Mouse (Mus musculus): ENCODE data around the gene Art4. TPM values are rescaled to one million over a fixed set of nuclear protein-coding genes. Genes with fewer than 3 reads are reported as not detected.
A peak's percentile ranks its signal among the peaks of the same experiment; 100 is the strongest.

The Art4 gene
- polyA plus RNA-seq, 1 experiment from 2014 or later: 2.3 TPM

DNA sequence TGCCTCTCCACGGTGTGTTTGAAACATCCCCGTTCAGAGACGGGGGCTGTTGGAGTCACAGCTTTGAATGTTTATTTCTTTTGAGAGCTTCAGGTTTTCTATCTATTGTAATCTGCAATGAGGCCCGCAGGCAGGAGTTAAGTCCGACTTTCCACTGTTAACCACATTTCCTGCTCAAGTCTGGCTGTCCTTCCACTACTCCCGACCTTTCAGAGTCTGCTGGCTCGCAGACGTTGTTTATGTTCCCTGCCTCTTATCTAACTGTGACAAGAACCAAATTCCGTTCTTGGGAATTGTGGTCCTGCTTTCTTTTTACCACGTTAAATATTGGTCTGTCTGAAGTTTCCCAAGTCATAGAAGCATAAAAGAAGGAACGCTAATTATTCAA lies 334 bp upstream of the Art4 start:
- DNase-seq (ENCODE audit: low spot score) (no peak), ATAC-seq (ENCODE audit: insufficient number of reproducible peaks, low FRiP score, low TSS enrichment, low read depth) (no peak)
- Histone ChIP-seq H3K27ac (replicated peaks; ENCODE audit: low read depth, low read length) (no peak overlapping the region), H3K9me3 (ENCODE audit: control insufficient read depth, low read length) (no peaks in the 10 kb centered on the region), H3K4me1 (ENCODE audit: control insufficient read depth, insufficient read depth, low read length) (peaks cover 4% of the 10 kb centered on the region; the same call in 1 of the 2 replicates), H3K27me3 (ENCODE audit: control insufficient read depth, insufficient read depth, low read length) (no peaks in the 10 kb centered on the region), H3K36me3 (ENCODE audit: control insufficient read depth, insufficient read depth, low read length) (no peaks in the 10 kb centered on the region), H3K4me2 (ENCODE audit: low read depth, severe bottlenecking) (no peak overlapping the region), H3K4me3 (ENCODE audit: low read depth, low read length) (no peak overlapping the region), H3K9ac (ENCODE audit: low read length) (no peak overlapping the region)
- WGBS: 24% methylated on average over 11 of the region's 11 CpGs

DNA sequence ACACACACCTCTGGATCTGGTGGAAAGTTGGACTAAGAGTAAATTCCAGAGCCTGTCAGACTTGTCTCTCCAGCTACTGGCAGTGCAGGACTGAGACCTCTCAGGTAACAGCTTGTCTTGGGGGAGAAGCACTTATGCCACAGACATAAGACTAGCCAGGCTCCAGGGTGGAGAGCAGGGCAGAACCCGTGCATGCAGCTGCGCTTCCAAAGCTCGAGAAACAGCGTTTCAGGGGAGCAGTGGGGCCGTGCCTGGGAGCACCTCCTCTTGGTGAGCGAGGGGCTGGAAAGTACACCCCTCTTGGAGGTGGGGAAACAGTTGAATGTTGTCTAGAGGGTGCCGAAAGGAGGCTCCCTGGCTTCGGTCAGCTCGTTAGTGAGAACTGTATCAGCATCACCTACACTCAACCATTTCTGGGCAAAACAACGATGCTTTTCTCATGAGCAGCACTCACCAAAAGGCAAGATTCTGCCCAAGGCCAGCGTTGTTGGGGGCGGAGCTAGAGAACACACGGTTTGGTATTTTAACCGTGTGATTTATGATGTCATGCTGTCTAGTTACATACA lies 1.4 kb downstream of the Art4 start:
- Histone ChIP-seq H3K4me1 (ENCODE audit: control insufficient read depth, insufficient read depth, low read length) (peaks cover 8% of the 10 kb centered on the region; the same call in 1 of the 2 replicates), H3K9me3 (ENCODE audit: control insufficient read depth, low read length) (no peaks in the 10 kb centered on the region), H3K27me3 (ENCODE audit: control insufficient read depth, insufficient read depth, low read length) (no peaks in the 10 kb centered on the region), H3K36me3 (ENCODE audit: control insufficient read depth, insufficient read depth, low read length) (no peaks in the 10 kb centered on the region), H3K9ac (ENCODE audit: low read length) (no peak overlapping the region), H3K27ac (replicated peaks; ENCODE audit: low read depth, low read length) (peak overlapping the region; percentile 78; the same call in 1 of the 2 replicates), H3K4me3 (ENCODE audit: low read depth, low read length) (no peak overlapping the region), H3K4me2 (ENCODE audit: low read depth, severe bottlenecking) (no peak overlapping the region)
- DNase-seq (ENCODE audit: low spot score) (peak; percentile 47), ATAC-seq (ENCODE audit: insufficient number of reproducible peaks, low FRiP score, low TSS enrichment, low read depth) (no peak; the same call in 1 of the 2 replicates)
- WGBS: 45% methylated on average over 14 of the region's 14 CpGs

DNA sequence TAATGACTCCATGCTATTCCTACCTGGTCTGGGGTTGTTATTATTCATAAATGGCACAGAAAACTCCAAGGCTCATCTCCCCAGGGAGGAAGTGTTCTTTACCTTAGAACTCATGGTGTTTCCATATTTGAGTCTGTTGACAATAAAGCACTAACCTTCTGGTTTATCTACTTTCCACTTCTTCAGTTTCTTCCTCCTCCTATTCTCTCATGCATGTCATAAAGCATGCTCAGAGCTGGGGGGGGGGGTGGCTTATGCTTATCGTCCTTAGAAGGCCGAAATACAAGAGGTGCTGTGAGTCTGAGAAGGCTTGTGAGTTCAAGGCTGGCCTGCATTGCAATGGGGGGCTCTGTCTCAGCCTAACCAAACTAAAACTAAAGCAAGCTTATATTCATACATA lies 2.4 kb downstream of the Art4 start:
- no peak overlapping the region for H3K4me2 ChIP-seq (ENCODE audit: low read depth, severe bottlenecking)
- H3K27ac ChIP-seq (replicated peaks; ENCODE audit: low read depth, low read length): no peak overlapping the region
- 83% methylated on average over 2 of the region's 2 CpGs for WGBS
- no peaks in the 10 kb centered on the region for H3K27me3 ChIP-seq (ENCODE audit: control insufficient read depth, insufficient read depth, low read length)
- peaks cover 8% of the 10 kb centered on the region; the same call in 1 of the 2 replicates for H3K4me1 ChIP-seq (ENCODE audit: control insufficient read depth, insufficient read depth, low read length)
- H3K9ac ChIP-seq (ENCODE audit: low read length): no peak overlapping the region
- DNase-seq (ENCODE audit: low spot score): no peak
- H3K36me3 ChIP-seq (ENCODE audit: control insufficient read depth, insufficient read depth, low read length): no peaks in the 10 kb centered on the region
- ATAC-seq (ENCODE audit: insufficient number of reproducible peaks, low FRiP score, low TSS enrichment, low read depth): no peak
- H3K9me3 ChIP-seq (ENCODE audit: control insufficient read depth, low read length): no peaks in the 10 kb centered on the region
- H3K4me3 ChIP-seq (ENCODE audit: low read depth, low read length): no peak overlapping the region

DNA sequence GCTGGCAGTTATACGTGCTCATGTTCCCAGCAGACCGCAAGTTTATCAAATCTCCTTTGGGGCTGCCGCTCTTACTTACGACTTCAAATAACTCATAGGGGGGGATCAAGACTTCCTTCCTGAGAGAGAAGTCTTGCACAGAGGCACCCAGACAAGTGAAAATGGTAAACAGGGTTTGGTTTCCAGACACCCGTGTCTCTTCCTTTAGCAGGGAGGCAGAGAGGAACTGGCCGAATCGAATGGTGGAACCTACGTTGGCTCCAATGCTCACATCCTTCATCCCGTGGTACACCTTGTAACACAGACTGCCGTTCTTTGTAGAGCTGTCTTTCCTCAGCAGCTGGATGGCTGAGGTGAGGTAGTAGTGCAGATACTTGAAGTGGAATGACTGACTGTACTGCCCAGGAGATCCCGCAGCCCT lies 3.2 kb downstream of the Art4 start:
- Histone ChIP-seq H3K27me3 (ENCODE audit: control insufficient read depth, insufficient read depth, low read length) (no peaks in the 10 kb centered on the region), H3K9ac (ENCODE audit: low read length) (no peak overlapping the region), H3K4me3 (ENCODE audit: low read depth, low read length) (no peak overlapping the region), H3K27ac (replicated peaks; ENCODE audit: low read depth, low read length) (no peak overlapping the region), H3K4me1 (ENCODE audit: control insufficient read depth, insufficient read depth, low read length) (peaks cover 8% of the 10 kb centered on the region; the same call in 1 of the 2 replicates), H3K9me3 (ENCODE audit: control insufficient read depth, low read length) (no peaks in the 10 kb centered on the region), H3K4me2 (ENCODE audit: low read depth, severe bottlenecking) (no peak overlapping the region), H3K36me3 (ENCODE audit: control insufficient read depth, insufficient read depth, low read length) (no peaks in the 10 kb centered on the region)
- ATAC-seq (ENCODE audit: insufficient number of reproducible peaks, low FRiP score, low TSS enrichment, low read depth) (no peak), DNase-seq (ENCODE audit: low spot score) (no peak)
- WGBS: 88% methylated on average over 11 of the region's 11 CpGs

DNA sequence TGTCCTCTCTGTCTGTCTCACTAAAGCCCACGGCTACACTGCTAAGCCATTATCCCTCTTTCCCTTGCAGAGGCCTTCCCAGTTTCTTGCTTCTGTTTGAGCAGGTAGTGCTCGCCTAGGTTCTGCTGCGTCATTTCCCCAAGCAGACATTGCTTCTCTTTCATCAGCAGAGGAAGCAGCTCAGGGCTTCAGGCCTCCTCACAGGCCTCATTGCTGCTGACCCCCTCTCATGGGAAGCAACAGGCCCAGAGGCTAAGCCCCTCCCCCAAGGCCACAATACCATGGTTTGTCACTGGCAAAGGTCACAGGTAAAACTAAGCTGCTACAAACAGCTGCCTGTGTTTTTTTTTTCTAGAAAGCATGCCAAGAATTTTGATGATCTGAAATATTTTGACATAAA lies 4.8 kb downstream of the Art4 start:
- H3K27me3 ChIP-seq (ENCODE audit: control insufficient read depth, insufficient read depth, low read length): no peaks in the 10 kb centered on the region
- no peak overlapping the region; the same call in 1 of the 2 replicates for H3K27ac ChIP-seq (replicated peaks; ENCODE audit: low read depth, low read length)
- no peaks in the 10 kb centered on the region for H3K36me3 ChIP-seq (ENCODE audit: control insufficient read depth, insufficient read depth, low read length)
- ATAC-seq (ENCODE audit: insufficient number of reproducible peaks, low FRiP score, low TSS enrichment, low read depth) (no peak), DNase-seq (ENCODE audit: low spot score) (peak; percentile 56)
- 49% methylated on average over 3 of the region's 3 CpGs for WGBS
- H3K4me1 ChIP-seq (ENCODE audit: control insufficient read depth, insufficient read depth, low read length): peaks cover 8% of the 10 kb centered on the region; the same call in 1 of the 2 replicates
- H3K4me2 ChIP-seq (ENCODE audit: low read depth, severe bottlenecking): no peak overlapping the region
- no peaks in the 10 kb centered on the region for H3K9me3 ChIP-seq (ENCODE audit: control insufficient read depth, low read length)
- 0 out of 2 replicates have a peak overlapping the region, but pooled peaks have one; percentile 22 for H3K9ac ChIP-seq (ENCODE audit: low read length)
- no peak overlapping the region for H3K4me3 ChIP-seq (ENCODE audit: low read depth, low read length)

DNA sequence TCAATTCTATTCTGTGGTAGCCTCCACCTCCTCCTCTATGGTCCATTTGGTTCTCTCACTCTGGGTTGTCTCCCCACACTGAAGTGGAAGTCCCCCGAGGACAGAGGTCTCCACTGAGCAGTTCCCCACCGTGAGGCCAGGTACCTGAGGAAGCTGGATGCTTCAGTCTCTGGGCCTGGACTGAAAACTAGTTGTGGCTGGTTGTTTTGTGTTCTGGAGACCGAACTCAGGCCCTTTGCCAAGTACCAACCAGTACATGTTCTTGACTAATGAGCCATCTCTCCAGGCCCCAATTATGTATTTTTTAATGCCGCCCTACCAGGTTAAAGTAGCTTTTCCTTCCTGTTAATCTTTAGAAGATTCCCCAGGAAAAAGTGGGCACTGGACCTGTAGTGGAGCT lies 5.2 kb downstream of the Art4 start:
- no peak overlapping the region for H3K4me2 ChIP-seq (ENCODE audit: low read depth, severe bottlenecking)
- H3K9me3 ChIP-seq (ENCODE audit: control insufficient read depth, low read length): no peaks in the 10 kb centered on the region
- no peak overlapping the region for H3K4me3 ChIP-seq (ENCODE audit: low read depth, low read length)
- no peak overlapping the region; the same call in 1 of the 2 replicates for H3K27ac ChIP-seq (replicated peaks; ENCODE audit: low read depth, low read length)
- no peak for DNase-seq (ENCODE audit: low spot score)
- 82% methylated on average over 4 of the region's 4 CpGs for WGBS
- no peaks in the 10 kb centered on the region for H3K36me3 ChIP-seq (ENCODE audit: control insufficient read depth, insufficient read depth, low read length)
- H3K9ac ChIP-seq (ENCODE audit: low read length): no peak overlapping the region
- H3K27me3 ChIP-seq (ENCODE audit: control insufficient read depth, insufficient read depth, low read length): no peaks in the 10 kb centered on the region
- peaks cover 8% of the 10 kb centered on the region; the same call in 1 of the 2 replicates for H3K4me1 ChIP-seq (ENCODE audit: control insufficient read depth, insufficient read depth, low read length)
- ATAC-seq (ENCODE audit: insufficient number of reproducible peaks, low FRiP score, low TSS enrichment, low read depth): no peak

DNA sequence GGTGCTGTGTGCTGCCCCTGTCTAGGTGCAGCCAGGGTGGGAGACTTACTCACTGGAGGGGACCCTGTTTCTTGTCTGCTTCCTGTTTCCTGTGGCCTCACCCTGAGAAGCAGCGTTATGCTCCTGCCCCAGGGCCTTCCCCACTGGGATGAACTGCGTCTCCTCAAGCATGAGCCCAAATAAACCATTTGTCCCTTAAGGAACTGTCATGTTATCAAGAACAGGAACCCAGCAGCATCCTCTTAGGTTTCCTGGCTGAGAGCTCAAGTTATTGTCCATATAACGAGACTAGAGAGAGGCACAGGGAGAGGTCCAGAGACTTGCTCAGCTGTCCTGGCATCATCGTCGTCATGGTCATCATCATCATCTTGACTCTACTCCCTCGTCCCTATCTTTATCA lies 7.3 kb downstream of the Art4 start:
- DNase-seq (ENCODE audit: low spot score): no peak
- no peaks in the 10 kb centered on the region for H3K36me3 ChIP-seq (ENCODE audit: control insufficient read depth, insufficient read depth, low read length)
- no peaks in the 10 kb centered on the region for H3K27me3 ChIP-seq (ENCODE audit: control insufficient read depth, insufficient read depth, low read length)
- no peak overlapping the region for H3K4me3 ChIP-seq (ENCODE audit: low read depth, low read length)
- 72% methylated on average over 6 of the region's 6 CpGs for WGBS
- H3K27ac ChIP-seq (replicated peaks; ENCODE audit: low read depth, low read length): no peak overlapping the region
- no peak overlapping the region for H3K9ac ChIP-seq (ENCODE audit: low read length)
- ATAC-seq (ENCODE audit: insufficient number of reproducible peaks, low FRiP score, low TSS enrichment, low read depth): no peak
- peaks cover 5% of the 10 kb centered on the region; the same call in 1 of the 2 replicates for H3K4me1 ChIP-seq (ENCODE audit: control insufficient read depth, insufficient read depth, low read length)
- H3K4me2 ChIP-seq (ENCODE audit: low read depth, severe bottlenecking): no peak overlapping the region
- H3K9me3 ChIP-seq (ENCODE audit: control insufficient read depth, low read length): no peaks in the 10 kb centered on the region

DNA sequence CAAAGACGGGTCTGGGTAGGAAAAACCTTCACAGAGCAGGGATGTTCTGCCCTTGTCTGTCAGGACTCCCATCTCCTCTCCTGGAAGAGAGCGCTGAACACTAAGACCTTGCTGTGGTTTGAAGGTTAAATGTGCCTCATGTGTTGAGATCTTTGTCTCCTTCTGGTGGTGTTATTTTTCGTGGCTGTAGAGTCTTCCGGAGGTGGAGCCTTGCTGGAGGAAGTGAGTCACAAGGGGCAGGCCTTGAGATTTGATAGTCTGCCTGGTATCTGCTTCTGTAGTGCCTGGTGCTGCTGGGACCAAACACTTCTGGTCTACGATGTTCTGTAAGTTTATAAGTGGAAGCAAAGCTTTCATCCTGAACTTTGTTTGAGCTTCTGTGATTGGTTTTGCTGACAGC lies 8.6 kb downstream of the Art4 start:
- WGBS: 89% methylated on average over 5 of the region's 5 CpGs
- H3K9me3 ChIP-seq (ENCODE audit: control insufficient read depth, low read length): no peaks in the 10 kb centered on the region
- no peak overlapping the region for H3K4me3 ChIP-seq (ENCODE audit: low read depth, low read length)
- H3K9ac ChIP-seq (ENCODE audit: low read length): no peak overlapping the region
- peaks cover 5% of the 10 kb centered on the region; the same call in 1 of the 2 replicates for H3K4me1 ChIP-seq (ENCODE audit: control insufficient read depth, insufficient read depth, low read length)
- ATAC-seq (ENCODE audit: insufficient number of reproducible peaks, low FRiP score, low TSS enrichment, low read depth) (no peak), DNase-seq (ENCODE audit: low spot score) (no peak)
- no peak overlapping the region for H3K4me2 ChIP-seq (ENCODE audit: low read depth, severe bottlenecking)
- H3K36me3 ChIP-seq (ENCODE audit: control insufficient read depth, insufficient read depth, low read length): no peaks in the 10 kb centered on the region
- no peaks in the 10 kb centered on the region for H3K27me3 ChIP-seq (ENCODE audit: control insufficient read depth, insufficient read depth, low read length)
- no peak overlapping the region for H3K27ac ChIP-seq (replicated peaks; ENCODE audit: low read depth, low read length)

DNA sequence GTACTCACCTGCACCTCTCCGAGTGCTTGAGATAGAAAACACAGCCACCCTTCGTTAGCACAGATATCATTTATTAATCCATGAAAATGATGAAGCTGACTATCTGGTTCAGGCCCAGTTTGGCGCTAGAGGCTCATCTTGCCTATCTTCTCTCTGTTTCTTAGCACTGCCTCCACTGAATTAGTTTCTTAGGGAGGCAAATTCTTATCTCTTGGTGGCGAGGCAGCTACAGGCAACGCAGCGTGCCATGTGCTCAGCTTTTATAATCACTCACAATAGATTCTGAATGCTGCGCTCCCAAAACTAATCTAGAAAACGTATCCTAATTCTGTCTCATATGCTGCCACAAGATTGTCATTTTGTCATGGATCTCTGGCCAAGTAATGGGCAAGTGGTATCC lies 9.1 kb downstream of the Art4 start:
- no peak for ATAC-seq (ENCODE audit: insufficient number of reproducible peaks, low FRiP score, low TSS enrichment, low read depth)
- DNase-seq (ENCODE audit: low spot score): no peak
- WGBS: 89% methylated on average over 8 of the region's 8 CpGs

More for the DNA sequence above, 9.1 kb downstream of the Art4 start:
- peaks cover 5% of the 10 kb centered on the region; the same call in 1 of the 2 replicates for H3K4me1 ChIP-seq (ENCODE audit: control insufficient read depth, insufficient read depth, low read length)
- no peak overlapping the region for H3K27ac ChIP-seq (replicated peaks; ENCODE audit: low read depth, low read length)
- H3K9ac ChIP-seq (ENCODE audit: low read length): no peak overlapping the region
- no peak overlapping the region for H3K4me3 ChIP-seq (ENCODE audit: low read depth, low read length)
- H3K27me3 ChIP-seq (ENCODE audit: control insufficient read depth, insufficient read depth, low read length): no peaks in the 10 kb centered on the region
- no peaks in the 10 kb centered on the region for H3K9me3 ChIP-seq (ENCODE audit: control insufficient read depth, low read length)
- H3K36me3 ChIP-seq (ENCODE audit: control insufficient read depth, insufficient read depth, low read length): no peaks in the 10 kb centered on the region
- no peak overlapping the region for H3K4me2 ChIP-seq (ENCODE audit: low read depth, severe bottlenecking)

Data from limb, embryonic 11.5 days (tissue).